Mouse (Mus musculus): ENCODE data around the gene Hmga1.
A peak's percentile ranks its signal among the peaks of the same experiment; 100 is the strongest.

The Hmga1 gene

DNA sequence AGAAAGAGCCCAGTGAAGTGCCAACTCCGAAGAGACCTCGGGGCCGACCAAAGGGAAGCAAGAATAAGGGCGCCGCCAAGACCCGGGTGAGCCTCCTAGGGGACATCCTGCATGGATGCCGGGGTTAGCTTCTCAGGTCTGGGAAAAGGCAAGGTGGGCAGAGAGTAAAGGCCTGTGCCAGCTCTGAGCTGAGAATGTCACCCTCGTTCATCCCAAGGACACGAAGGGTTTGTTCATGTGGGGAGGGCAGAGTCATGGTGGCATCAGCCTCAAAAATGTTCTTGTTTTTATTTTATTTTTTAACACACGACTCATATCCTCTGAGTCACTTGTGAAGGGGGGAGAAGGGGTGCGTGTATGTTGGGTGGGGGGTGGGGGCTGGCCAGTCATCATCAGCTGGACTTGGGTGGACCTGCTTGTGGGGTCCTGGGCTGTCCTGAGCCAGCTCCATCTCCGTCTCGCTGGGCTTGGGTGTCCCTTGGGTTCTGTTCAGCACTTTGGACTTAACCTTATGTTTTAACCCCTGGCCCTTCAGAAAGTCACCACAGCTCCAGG is 4.7 kb downstream of the Hmga1 start:
- DNase-seq (ENCODE audit: low spot score), result no peak

DNA sequence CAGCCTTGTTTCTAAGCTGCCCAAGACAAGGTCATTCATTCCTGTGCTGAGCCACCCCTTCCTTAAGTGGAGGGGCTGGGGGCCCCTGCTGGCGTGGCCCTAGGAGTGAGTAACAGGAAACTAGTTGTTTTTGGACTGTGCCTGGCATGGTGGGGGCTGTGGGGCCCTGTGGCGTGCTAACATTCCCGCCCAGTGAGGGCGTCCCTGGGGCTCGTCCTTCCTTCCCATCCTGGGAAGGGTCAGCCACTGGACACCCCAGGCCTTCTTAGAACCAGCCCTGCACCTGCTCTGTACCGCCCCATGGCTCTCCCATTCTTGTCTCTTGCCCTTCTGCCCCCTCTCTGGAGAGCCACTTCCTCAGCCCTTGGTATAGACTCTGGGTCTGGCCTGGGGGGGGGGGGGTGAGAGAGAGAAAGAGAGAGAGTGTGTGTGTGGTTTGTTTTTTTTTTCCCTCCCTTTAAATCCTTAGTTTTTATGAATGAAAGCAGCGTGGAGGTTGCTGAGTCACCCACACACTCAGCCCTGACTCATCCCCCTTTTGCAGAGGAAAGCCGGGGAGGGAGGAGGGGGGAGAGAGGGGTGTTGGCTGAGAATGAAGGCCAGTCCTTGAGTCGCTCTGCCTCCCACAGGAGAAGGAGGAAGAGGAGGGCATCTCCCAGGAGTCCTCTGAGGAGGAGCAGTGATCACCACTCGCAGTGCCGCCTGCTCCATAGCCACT is 5.7 kb downstream of the Hmga1 start:
- peak; percentile 86 for DNase-seq (ENCODE audit: low spot score)

DNA sequence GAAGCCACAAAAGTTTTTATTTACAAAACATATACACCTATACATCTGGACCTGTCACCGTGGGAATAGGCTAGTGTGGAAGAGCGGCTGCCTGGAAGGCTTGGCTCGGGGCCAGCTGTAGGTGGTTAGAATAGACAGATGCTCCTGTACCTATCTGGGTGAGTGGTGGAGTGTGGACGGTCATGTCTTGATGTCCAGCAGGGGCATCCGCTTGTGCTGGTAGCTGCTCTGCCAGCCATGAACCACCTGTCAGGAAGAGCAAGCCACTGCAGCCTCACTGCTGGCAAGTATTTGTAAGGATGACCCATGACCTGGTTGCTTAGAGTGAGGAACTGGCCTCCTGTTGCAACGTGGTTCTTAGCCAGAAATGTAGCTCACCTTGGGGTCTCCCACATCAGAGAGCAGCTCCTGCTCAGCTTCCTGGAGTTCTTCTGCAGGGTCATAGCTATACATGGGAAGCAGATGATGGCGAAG is 7.5 kb downstream of the Hmga1 start:
- DNase-seq (ENCODE audit: low spot score), result no peak

DNA sequence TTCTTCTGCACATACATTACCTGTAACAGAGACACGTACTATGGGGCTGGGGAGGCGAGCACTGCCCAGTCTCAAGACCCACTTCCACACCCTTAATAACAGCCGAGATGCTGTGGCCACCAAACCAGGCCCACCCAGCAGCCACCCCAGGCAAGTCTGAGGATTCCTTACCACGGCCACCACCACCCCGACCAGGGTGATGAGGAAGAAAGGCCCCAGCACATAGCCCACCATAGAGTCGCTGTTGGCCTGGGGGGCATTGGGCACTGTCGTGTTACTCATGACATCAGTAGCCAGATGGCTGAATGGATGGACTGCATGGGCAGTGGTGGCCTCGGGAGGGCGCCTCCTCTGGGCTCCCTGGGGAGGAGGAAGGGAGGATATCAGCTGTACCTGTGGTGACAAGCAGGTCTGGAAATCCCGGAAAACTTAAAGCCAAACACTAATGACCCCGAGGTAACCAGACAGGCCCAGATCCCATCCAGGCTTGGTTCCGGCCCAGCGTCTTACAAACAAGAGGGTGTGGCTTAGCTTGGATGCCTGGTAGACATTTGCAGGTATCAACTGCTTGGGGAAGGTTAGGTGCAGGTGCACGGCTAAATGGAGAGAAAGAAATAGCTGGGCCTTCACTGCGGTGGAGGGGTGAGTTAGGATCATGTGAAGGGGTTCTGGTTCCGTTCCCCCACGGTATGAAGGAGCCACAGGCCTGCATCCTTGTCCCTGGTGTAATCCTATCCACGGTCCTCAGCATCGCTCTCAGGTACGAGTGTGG is 8.3 kb downstream of the Hmga1 start:
- DNase-seq (ENCODE audit: low spot score), result no peak

DNA sequence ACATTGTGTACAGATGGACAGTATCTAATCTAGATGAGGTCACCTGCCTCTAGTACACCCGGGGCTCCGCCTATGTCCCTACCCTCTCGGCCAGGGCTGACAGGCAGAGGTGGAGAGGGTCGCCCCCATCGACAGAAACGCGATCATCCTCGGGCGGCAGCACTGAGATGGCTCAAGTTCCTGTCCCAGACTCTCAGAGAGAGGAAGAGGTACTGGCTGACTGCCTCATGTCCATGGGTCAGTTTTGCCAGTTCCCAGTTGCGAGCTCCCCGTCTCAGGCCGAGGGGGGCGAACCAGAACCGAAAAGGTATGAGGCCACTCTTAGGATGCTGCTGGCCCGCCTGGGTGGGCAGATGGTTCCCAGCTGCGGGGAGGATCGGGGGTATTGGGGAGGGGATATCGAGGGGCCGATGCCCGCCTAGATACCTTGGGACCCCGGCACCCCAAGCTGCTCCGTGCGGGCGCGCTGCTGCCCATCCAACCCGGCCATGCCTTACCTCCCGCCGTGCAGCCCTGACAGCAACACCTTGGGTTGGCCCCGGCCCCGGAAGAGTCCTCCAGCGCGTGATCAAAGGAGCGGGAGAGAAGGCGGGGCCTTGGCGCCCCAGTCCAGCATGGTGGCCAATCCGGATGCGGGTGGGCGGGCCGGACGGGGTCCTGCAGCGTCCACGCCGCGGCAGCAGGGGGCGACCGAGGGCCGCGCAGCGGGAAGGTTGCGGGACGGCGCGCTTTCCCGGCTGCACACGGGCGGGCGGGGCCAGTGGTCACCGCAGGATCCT is 9.1 kb downstream of the Hmga1 start, which contains the start of gene AI413582:
Gene AI413582 (minus strand): TSS at position 594 of the 779 bp plus-strand sequence.
- peak; percentile 88 for DNase-seq (ENCODE audit: low spot score)

DNA sequence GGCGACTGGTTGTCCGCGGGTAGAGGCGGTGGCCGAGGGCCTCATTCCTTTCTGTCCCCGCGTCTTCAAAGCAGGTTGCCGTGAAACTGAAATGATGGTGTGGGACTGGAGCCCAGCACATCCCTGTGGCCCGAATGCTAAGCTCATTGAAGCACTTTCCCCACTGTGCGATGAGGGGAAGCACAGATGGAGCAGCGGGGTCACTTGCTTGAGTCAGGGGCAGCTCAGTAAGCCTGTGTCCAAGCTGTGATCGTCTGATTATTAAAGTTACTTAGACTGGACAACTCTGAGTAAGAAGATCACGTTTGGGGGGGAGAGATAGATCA is 9.6 kb downstream of the Hmga1 start:
- DNase-seq (ENCODE audit: low spot score), result no peak

DNA sequence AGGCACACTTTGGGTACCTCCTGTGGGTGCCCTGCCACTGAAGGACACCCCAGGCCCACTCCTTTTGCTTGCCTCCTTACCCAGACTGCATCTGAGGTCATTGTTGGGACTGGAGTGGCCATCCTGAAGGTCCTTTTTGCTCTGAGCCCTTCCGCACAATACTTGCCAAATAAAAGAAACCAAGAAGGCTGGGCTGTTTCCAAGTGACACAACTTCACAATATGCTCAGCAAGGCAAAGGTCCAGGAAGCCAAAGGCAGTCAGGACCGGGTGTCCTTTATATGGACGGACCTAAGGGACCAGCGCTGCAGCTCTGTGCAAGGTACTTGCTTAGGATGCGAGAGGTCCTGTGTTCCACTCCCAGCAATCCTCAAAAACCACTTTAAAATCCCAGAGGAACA is 11.9 kb downstream of the Hmga1 start:
- no peak for DNase-seq (ENCODE audit: low spot score)

DNA sequence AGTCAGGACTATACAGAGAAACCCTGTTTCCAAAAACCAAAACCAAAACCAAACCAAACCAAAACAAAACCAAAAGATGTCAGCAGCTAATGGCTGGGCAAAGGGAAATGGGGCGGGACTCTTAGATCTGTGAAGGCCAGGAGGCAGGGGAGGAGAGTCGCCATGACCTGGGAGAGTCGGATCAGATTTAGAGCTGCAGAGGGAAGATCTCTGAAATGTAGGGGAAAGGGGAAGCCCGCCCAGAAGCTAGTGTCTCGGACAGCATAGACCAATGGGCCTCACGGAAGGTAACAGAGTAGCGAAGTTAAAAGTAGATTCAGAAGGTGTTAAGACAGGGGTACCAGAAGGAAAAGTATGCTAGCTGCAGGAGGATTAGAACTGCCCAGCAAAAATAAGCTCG is 15.0 kb downstream of the Hmga1 start:
- DNase-seq (ENCODE audit: low spot score), result peak; percentile 71

DNA sequence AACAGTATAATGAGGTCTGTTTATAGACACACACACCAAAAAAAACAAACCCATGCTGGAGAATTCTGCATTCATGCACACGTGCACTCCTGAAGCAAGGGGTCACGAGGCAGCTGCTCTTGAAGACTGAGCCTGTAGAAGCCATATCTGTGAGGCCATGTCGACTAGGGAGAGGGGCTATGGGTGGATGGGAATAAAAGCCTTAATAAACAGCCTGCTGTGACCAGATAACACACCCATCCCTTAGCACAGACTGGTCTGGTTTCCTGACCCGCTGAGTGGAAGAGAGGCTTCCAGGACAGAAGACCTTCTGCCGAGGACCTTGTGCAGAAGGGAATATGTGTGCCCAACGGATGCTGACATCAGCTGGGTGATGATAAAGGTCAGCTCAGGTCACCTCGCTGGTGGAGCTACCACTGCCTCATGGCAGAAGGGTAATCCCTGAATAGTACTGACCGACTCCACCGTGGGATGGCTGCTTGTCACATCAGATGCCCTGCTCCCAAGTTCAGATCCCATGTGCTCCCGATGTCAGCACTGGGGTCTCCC is 17.5 kb downstream of the Hmga1 start:
- no peak for DNase-seq (ENCODE audit: low spot score)

DNA sequence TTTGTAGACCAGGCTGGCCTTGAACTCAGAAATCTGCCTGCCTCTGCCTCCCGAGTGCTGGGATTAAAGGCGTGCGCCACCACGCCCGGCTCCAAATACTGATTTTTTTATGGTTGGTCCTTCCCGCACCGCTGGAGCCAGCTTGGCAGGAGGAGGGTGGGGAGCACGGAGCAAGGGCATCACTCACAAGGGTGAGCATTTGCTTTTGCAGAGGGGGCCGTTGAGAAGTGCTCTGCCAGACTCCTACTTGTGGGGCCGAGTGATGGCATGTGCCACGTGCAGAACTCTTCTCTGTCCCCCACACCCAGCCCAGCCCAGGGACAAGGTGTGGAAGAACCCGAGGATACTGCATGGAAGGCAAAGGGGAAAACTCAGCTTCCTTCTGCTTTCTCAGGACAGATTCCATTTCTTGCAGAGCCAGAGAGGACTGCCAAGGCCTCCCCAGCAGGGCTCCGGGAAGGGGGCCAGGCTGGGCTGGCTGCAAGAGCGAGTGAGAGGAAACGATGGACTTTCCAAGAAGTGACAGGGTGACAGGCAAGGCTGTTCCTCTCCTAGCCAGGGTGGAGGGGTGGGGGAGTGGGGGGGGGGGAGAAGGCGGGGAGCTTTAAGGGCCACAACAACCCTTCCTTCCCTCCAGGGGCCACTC is 18.3 kb downstream of the Hmga1 start:
- DNase-seq (ENCODE audit: low spot score), result no peak

DNA sequence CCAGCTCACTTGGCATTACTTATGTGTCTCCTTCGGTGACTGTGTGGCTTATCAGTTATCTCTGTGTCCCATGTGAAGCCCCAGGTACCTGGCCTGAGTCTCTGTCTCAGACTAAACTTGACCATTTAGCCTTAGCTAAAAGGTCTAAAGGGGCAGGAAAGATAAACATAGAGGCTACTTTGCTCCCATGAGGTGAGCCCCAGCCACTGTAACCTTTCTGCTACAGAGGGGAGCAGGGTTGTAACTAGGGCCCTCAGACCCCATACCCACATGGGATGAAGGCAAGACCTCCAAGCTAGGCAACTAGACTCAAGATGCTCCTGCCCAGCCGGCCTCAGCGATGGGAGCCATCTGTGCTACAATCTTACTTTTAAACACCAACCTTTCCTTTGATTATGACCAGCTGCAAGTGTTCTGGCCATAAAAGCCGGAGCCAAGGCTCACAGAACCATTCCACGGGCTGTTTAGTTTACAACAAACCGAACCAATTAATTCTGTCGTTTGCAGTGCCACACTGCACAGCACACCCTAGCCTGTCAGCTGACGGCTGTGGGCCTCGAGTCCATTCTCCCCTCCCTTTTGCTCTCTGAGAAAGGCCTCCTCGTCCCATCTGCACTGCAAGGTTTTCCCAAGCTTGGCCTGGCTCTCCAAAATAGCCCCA is 18.9 kb downstream of the Hmga1 start:
- DNase-seq (ENCODE audit: low spot score), result no peak

DNA sequence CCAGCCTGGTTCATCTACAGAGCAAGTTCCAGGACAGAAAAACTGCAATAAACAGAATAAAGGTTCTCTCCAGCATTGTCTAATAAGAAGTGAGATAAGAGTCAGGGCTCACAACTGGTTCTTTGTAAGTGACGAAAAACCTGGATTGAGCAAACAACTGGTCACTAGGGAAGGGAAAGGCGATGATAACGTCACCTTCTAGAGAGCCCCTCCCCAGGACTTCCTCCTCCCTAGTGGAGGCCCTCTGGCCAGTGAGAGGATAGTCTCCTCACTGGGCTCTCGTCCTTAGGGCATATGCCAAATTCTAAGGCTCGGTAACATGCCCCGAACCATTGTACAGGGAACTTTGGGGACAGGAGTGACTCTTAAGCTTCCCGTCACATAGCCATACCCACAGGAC is 19.8 kb downstream of the Hmga1 start:
- DNase-seq (ENCODE audit: low spot score), result no peak

DNA sequence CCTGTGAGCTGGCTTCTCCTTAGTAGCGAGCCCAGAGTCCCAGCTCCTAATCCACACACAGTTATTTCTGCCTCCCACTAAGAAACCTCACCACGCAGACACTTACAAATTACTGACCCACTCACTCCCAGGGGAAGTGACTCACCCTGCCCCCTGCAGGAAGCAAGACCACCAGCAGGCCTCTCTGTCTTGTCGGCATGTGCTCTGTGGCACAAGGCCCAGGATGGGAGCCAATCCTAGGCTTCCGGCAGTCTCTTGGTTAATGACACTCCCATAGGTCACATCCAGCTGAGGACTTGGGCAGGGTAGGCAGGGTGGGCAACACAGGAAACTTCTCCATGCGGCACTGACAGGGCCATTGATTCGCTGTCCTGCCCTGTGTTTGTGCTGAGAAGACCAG is 21.2 kb downstream of the Hmga1 start:
- DNase-seq (ENCODE audit: low spot score), result no peak

DNA sequence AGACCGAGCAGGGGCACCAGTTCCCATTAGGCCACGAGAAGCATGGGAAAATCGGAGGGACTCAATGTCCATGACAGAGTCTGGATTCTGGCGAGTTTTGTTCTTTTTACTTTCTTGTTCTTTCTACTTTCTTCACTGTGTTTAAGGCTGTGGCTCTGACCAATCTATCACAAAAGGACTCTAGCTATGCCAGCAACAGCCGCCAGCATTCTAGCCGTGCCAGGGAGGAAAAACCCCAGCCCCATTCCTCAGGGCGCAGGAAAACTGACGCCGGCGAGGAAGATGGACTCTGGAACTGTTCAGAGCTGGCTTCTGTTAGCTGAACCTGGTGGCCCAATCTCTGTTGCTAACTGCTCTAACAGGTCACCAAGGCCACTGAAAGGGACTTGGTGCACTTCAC is 22.2 kb downstream of the Hmga1 start:
- DNase-seq (ENCODE audit: low spot score), result no peak

DNA sequence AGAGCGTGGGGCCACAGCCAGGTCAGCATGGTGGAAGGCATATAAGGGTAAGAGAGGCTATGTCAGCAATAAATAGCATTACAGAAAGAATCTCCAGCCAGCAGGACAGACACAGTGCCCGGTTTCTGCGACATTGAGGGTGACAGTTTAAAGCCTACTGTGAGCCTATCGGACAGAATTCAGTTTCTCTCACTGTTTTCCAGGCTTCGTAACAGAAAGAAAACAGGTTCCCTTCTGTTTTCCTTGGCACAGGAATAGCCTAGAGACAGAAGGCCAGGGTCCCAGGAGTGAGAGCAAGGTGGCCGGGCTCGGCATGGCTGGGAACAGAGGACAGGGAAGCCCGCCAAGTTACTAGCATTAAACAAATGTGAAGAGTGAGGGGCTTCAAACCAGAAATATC is 23.5 kb downstream of the Hmga1 start:
- DNase-seq (ENCODE audit: low spot score), result no peak

DNA sequence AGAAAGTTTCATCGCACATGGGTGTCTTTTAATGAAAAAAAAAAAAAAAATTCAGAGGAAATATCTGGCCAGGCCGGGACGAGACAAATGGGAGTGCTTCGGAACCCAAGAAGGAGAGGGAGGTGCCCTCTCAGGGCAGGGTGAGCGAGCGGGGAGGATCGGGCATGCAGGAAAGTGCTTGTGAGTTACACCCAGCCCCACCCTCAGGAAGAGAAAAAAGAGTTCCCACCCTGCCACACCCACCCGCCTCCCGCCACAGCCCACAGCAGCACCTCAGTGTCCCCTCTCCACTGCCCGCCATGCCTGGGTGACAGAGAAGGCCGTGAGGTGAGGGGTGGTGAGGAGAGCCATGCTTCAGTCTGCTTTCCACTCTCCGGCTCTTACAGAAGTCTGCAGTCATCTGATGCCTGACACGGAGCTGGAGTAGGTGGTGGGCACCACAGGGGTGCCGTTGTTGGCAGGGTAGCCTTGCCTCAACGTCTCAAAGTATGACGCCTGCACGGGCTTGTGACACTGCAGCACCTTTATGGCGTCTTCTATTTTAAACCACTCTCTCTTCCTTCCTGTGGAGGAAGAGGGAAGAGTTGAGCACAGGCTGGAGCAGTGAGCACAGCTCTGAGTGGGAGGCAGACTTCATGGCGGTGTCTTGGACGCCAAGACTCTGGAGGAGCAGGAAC is 24.2 kb downstream of the Hmga1 start:
- DNase-seq (ENCODE audit: low spot score), result no peak

DNA sequence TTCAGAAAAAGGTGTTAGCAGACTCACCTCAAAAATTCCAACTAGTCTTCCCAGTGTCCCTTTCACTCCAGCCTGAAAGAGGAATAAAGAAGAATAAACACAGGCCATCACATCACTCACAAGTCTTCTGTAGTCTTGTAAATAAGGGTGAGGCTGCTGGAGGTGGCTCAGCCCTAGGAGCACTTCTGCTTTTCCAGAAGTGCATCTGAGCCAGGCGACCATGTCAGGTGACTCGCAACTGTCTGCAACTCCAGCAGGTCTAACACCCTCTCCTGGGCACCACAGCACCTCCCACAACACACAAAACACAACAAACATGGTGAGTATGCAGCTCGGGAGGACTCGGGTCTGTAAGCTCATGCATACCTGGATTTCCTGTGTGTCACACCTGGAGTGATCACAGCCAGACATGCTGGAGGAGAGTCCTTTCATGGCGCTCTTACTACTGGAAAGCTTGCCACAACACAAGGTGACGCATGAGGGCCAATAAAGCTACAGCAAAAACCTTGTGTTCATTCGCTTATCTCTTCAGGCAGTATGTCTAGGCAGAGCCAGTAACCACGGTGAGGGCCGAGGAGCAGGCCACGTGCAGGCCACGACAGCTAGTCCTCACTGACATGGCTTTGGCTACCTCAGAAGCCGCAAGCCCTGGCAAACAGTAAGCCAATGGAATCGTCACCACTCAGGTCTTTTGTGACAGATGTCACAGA is 27.0 kb downstream of the Hmga1 start:
- no peak for DNase-seq (ENCODE audit: low spot score)

DNA sequence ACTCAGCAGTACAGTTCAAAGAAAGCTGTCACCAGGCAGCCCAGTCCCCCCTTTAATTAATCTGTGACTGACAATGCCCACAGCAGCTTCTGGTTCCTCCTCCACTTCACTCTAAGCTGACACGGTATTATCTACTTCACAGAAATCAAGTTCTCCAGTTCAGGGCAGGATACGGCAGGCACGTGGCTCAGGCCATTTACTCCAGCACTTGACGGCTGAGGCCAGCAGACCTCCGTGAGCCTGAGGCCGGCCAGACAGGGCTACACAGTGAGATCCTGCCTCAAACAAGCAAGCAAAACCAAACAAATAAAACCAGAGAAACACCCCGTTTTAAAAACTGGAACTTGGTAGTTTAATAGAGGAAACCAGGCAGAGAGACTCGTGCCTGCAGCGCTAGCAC is 30.4 kb downstream of the Hmga1 start:
- DNase-seq (ENCODE audit: low spot score), result no peak

DNA sequence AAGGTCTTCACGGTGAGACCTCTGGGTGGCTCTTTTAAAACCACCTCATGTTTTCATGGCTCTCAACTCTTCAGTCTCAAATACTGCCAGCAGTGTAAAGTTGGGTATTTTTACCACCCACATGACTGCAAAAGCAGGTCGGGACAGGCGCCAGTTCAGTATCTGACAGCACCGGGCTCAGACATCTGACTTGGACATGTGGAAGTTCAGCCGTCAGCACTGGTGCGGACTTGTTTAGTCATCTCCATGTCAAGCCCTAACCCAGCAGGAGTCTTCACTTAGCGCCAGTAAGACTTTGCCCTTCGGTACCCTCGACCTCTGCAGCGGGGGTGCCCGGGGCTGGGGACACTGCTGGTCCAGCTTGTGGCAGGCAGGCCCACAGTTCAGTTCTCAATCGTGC is 31.0 kb downstream of the Hmga1 start:
- no peak for DNase-seq (ENCODE audit: low spot score)

DNA sequence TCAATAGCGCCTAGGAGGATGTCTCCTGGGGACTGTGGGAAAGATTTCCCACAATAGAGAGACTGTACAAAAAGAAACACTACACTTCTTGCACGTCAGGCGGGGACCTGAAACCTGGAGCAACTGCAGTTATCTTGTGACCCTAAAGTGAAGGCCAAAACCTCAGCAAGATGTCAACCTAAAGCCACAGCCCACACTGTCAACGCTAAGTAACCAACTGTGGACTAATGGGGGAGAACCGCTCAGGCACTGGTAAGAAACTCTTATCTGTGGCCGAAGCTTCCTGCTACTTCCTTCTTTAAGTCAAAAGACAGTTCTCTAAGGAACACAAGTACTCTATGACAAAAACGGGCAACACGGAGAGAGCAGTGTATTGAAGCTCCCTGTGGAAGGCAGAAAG is 31.9 kb downstream of the Hmga1 start:
- DNase-seq (ENCODE audit: low spot score), result no peak

Measured in ovary, adult 18-20 months (tissue).